Mouse (Mus musculus) gonadal fat pad, adult 2 months (tissue): ENCODE data around the gene Ccr7. TPM values are rescaled to one million over a fixed set of nuclear protein-coding genes. Genes with fewer than 3 reads are reported as not detected.

ENCODE experiments used
- polyA plus RNA-seq: library from polyadenylated mRNA; depleted of rRNA; stranded (reverse); fragments of >200 nt; gene quantifications from 2 replicates; pipeline ENCODE4 v1.2.3, GENCODE M21; 2012; rRNA removed

Ccr7 gene
- polyA plus RNA-seq, 1 experiment = 1.7 TPM

Other genes with a start within 250 kb of the Ccr7 start
- gene Cdc6, start 247.3 kb downstream of the Ccr7 start, polyA plus RNA-seq = 0.35 and 0.56 TPM in 2 replicates
- 17.0 and 24.3 TPM in 2 replicates for gene Rara, start 227.3 kb downstream of the Ccr7 start, polyA plus RNA-seq
- gene Gjd3, start 172.1 kb downstream of the Ccr7 start, polyA plus RNA-seq = 0.55 and 1.1 TPM in 2 replicates
- 0.92 and 1.7 TPM in 2 replicates for gene Top2a, start 130.9 kb downstream of the Ccr7 start, polyA plus RNA-seq
- gene Igfbp4, start 113.8 kb downstream of the Ccr7 start, polyA plus RNA-seq = 429 and 525 TPM in 2 replicates
- 2.4 and 3.4 TPM in 2 replicates for gene Tns4, start 65.8 kb downstream of the Ccr7 start, polyA plus RNA-seq
- 19.0 and 19.3 TPM in 2 replicates for gene Smarce1, start 75.9 kb upstream of the Ccr7 start, polyA plus RNA-seq
- 0.25 and 0.68 TPM in 2 replicates for gene Krt222, start 89.0 kb upstream of the Ccr7 start, polyA plus RNA-seq
- not detected in 2 replicates for gene Krt24, start 130.2 kb upstream of the Ccr7 start, polyA plus RNA-seq
- not detected in 2 replicates for gene Krt25, start 167.9 kb upstream of the Ccr7 start, polyA plus RNA-seq
- not detected in 2 replicates for gene Krt26, start 182.9 kb upstream of the Ccr7 start, polyA plus RNA-seq
- not detected in 2 replicates for gene Krt27, start 196.0 kb upstream of the Ccr7 start, polyA plus RNA-seq
- not detected in 2 replicates for gene Krt28, start 219.8 kb upstream of the Ccr7 start, polyA plus RNA-seq
- 0.93 and 1.2 TPM in 2 replicates for gene Krt10, start 234.3 kb upstream of the Ccr7 start, polyA plus RNA-seq